Mouse (Mus musculus): ENCODE measurements around the gene Pik3r5. TPM values are rescaled to one million over a fixed set of nuclear protein-coding genes. Genes with fewer than 3 reads are reported as not detected.

The Pik3r5 gene
- total RNA-seq, 2 experiments from 2014 or later, result 4.0 to 4.1 TPM

DNA sequence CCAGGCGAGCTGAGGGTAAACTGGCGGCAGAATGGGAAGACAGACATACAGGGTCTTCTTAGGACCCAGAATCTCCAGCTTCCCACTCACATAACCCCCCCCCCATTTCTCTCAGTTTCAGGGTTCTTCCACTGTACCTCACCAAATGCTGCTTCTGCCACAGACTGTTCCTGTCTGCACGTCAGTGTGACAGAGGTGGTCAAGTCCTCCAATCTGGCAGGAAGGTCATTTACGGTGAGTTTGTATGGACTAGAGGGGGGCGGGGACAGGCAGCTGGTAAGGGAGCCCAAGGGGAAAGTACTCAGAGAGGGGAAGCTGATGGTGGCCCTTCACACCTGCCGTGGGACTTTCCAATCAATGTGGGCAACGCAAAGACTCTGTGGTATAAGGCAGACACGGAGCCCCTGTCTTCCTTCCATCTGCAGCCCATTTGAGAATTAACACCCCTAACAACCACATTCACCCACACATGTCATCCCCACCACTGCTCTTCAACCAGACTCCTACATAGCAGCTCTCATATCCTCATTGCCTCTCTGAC, 113.8 kb downstream of the Pik3r5 start:
- intact Hi-C loops (cut with DNase I), result loop anchor here (5.0 kb wide), 1 partner anchor 58 kb away; no protein-coding TSS in a partner anchor

More for the DNA sequence above, 113.8 kb downstream of the Pik3r5 start:
- DNase-seq (ENCODE audit: low spot score in 2 of 2), result no peak

Other genes with a start within 250 kb of the Pik3r5 start
- gene Ntn1, start 31.3 kb upstream of the Pik3r5 start, total RNA-seq (2021), result 10 to 100 TPM in 1 of 2 experiments, 1 to 10 TPM in 1; 8.0 to 11.1 TPM
- 1 to 10 TPM; 3.8 to 4.1 TPM for gene Pik3r6, start 70.9 kb downstream of the Pik3r5 start, total RNA-seq (2021)
- not detected for gene Mfsd6l, start 124.1 kb downstream of the Pik3r5 start, total RNA-seq (2021)
- under 1 TPM; 0.95 to 0.99 TPM for gene Ccdc42, start 154.9 kb downstream of the Pik3r5 start, total RNA-seq (2021)